Mouse (Mus musculus): ENCODE data around the gene Ssh3.

GRCm38 (mm10) chr19:4216041-4216685 lies 52.8 kb downstream of the Ssh3 start:
- peak; percentile 50 for TF ChIP-seq CTCF (IDR thresholded peaks at IDR 0.05; ENCODE audit: low read depth)
- TF ChIP-seq EP300 (IDR thresholded peaks at IDR 0.05; ENCODE audit: low read depth), result no peak

Measured in heart, postnatal 0 days (tissue).